Mouse (Mus musculus): ENCODE results near the gene Shld2.

GRCm38 (mm10) chr14:34209080-34209479 lies 101.2 kb downstream of the Shld2 start:
- no peak for TF ChIP-seq POLR2A (IDR thresholded peaks at IDR 0.05; ENCODE audit: insufficient read depth, low read length)
- no peak for TF ChIP-seq CTCF (IDR thresholded peaks at IDR 0.05; ENCODE audit: low read depth, low read length)
- no peak for TF ChIP-seq EP300 (IDR thresholded peaks at IDR 0.05; ENCODE audit: insufficient read depth, low read depth, low read length)

All from ES-Bruce4 (cell line).